Mouse (Mus musculus): ENCODE measurements at regions not wholly inside any gene's neighbourhood (a gene's known extent, or its start where the extent isn't known, plus 50 kb on each side); places are given as distances from the start of the nearest gene placed in this dataset.

DNA sequence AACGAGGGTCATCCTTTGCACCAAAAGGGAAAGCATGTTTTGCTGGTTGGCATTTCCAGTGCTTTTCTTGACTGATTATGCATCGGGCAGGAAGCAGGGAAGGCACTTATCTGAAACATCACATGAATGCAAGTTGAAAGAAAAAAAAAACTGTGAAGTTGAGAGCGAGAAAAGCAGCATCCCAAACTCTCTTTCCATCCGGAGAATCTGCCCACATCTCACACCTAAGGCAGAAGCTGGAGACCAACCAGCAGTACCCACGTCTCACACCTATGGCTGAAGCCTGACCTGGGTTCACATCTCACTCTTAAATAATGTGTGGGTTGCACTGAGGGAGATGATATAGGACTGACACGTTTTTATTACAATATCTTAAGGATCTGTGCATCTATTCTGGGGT, 143.3 kb downstream of the Ackr3 start:
- DNase-seq (ENCODE audit: low spot score) = no peak

- DNase-seq (ENCODE audit: low spot score) = no peak
Observed at GRCm38 (mm10) chr1:90349611-90350010, 145.8 kb downstream of the Ackr3 start.

GRCm38 (mm10) chr1:90353325-90353724, 149.5 kb downstream of the Ackr3 start:
- no peak for DNase-seq (ENCODE audit: low spot score)

GRCm38 (mm10) chr1:90356567-90356966, 152.8 kb downstream of the Ackr3 start:
- DNase-seq (ENCODE audit: low spot score) = no peak

DNA sequence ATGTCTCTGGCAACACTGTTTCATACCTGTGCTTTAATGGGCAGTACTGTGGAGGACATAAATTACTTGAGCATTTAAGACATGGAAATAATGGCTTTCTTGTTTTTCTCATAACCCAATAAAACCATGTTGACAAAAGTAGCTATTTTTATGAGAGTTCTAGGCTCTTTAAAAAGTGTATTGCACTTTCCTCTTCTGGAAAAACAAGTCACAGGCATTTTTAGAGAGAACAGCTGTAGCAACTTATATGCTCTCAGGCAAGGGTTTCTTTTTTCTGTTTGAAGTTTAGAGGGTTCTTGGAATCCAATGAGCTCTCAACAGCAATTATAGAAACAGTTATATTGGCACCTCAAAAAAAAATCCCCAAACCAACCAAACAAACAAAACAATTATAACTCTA, 153.6 kb downstream of the Ackr3 start:
- DNase-seq (ENCODE audit: low spot score) = no peak

DNA sequence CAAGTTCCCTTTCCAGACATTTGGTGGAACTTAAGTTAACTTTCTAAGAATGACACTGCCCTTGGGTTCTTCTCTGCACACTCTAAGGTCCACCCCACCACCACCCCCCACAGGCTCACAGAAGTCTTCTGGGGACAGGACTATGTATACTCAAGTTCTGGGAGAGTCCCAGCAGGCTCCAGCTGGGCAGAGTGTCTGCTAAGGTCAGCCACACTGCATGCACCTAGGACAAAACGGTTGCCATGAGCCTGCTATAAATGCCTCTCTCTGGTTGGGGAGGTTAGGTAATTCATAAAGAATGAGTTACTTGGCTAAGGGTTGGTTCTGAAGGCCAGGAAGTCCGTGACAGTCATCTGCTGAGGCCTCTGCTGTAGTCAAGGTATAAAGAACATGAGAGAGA, 155.2 kb downstream of the Ackr3 start:
- DNase-seq (ENCODE audit: low spot score) = no peak

- no peak for DNase-seq (ENCODE audit: low spot score)
Observed at GRCm38 (mm10) chr1:90360065-90360464, 156.3 kb downstream of the Ackr3 start.

- no peak for DNase-seq (ENCODE audit: low spot score)
Observed at GRCm38 (mm10) chr1:90364444-90364843, 160.7 kb downstream of the Ackr3 start.

DNA sequence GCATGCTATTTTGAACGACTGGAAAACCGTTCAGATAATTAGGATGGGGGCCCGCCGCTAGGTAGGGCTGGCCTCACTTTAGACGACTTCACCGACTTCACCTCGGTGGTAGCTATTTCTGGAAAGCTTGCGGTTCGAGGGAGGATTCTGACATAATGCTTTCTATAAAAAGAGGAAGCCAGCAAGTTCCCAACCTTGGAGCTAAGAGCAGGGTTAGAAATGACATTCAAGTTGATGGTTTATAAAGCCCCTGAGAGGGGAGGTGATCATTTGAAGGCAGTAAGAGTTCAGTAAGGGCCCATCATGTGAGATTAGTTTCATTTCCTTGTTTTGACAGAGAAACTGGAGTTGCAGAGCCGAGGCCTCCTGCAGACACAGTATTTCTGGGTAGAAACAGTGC, 164.8 kb downstream of the Ackr3 start:
- DNase-seq (ENCODE audit: low spot score) = no peak

GRCm38 (mm10) chr1:90369287-90369686, 165.5 kb downstream of the Ackr3 start:
- no peak for DNase-seq (ENCODE audit: low spot score)

GRCm38 (mm10) chr1:90370766-90371165, 167.0 kb downstream of the Ackr3 start:
- no peak for DNase-seq (ENCODE audit: low spot score)

DNA sequence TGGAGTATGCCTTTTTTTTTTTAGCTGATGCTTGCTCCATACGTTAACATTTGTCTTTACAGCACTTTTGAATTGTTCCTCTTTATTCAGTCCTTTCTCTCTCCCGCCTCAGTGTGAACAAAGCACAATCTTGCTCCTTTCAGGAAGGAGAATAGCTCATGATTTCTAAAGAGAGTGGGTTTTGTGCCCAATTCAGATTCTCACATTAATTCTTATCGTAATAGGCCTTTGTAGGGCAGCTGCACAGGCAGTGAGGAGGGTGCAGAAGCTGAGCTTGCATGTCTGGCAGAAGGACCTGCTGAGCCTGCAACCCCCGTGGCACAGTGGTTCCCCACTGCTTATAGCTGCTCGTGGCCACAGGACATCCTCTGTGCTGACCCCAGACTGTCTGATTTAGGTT, 169.2 kb downstream of the Ackr3 start:
- no peak for DNase-seq (ENCODE audit: low spot score)

GRCm38 (mm10) chr1:90374517-90374916, 170.7 kb downstream of the Ackr3 start:
- DNase-seq (ENCODE audit: low spot score) = no peak

DNA sequence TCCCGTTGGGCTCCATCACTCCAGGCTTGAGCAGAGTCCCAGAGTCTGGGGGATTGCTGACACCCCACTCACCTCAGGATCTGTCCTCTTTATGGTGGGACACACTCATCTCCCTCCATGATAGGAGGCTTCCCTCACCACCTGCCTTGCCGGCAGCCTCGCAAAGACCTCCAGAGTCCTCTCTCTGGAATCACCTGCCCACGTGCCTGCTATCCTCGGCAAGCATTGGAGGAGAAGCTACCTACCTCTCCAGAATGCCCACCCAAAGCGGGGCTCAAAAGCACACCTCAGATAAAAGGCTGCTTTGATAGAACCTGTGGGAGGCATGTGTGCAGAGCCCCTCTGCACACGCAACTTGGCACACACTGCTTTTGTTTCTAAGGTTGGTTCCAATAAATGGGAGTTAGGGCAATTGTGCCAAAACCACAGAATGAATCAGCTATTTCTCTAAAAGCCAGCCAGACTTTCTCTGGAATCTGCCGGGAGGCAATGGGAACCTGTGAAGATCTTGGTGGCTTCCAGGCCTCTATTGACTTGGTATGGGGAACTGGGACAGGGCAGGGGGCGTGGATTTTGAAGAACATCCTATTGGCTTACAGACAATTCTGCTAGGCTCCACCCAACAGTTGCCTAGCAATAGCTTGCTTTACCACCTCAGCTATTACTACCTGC, 176.4 kb downstream of the Ackr3 start:
- no peak for DNase-seq (ENCODE audit: low spot score)

DNA sequence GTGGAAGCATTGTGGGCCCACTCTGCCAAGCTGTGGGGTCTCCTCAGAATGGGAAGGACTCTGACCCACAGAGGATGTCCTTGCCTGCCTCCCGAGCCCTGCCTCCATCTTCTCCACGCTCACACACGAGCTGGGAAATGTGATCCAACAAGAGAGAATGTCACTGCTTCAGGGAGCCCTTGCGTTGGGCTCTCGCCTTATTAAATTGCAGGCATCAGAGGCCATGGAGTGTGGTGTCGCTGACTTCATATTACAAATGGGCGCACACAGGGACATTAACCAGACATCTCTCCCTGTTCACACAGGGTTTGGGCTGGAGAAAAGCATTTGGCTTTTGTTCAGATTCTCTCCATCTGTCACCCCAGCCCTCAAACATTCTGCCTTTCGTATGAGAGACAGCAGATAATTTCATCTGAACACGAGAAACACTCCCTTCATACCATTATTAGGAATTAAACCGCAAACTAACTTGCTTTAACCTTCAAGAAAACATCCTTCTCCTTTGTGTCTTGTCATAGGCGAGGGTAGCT, 179.2 kb downstream of the Ackr3 start:
- no peak for DNase-seq (ENCODE audit: low spot score)

DNA sequence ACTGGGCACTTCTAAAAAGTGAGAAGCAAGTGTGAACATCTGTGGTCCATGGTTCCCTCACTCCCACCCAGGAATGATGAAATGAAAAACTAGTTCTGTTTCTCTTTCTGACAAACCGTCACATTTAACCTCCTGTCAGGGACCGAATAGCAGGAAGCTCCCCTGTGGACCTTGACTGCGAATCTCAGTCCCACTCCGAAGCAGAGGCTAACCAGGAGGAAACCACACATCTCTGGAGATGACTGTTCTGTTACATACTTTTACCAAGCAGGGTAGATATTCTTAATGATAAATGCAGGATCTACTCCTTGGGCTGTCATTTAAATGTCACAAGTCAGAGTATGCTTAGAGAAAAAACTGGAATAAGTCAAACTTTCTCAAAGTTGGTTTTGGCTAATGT, 181.2 kb downstream of the Ackr3 start:
- no peak for DNase-seq (ENCODE audit: low spot score)

- no peak for DNase-seq (ENCODE audit: low spot score)
Observed at GRCm38 (mm10) chr1:90386792-90387191, 183.0 kb downstream of the Ackr3 start.

GRCm38 (mm10) chr1:90390422-90390821, 186.6 kb downstream of the Ackr3 start:
- DNase-seq (ENCODE audit: low spot score) = no peak

DNA sequence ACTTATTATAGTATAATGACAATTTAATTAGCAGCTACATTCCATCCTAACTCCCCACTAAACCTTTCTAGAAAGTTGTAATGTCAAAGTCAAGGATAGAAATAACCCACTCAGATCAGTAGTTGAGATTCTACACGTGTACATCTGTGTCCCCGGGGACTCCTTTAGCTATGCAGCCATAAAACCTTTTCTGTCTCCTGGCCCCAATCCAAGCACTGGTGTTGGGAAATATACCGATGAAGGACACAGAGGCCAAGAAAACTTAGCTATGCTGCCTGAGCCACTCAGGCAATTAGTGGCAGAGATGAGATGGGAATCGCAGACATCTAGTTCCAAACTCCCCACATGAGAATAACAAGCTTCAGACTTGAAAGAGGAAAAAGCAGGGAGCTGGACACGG, 190.1 kb downstream of the Ackr3 start:
- DNase-seq (ENCODE audit: low spot score) = no peak

DNA sequence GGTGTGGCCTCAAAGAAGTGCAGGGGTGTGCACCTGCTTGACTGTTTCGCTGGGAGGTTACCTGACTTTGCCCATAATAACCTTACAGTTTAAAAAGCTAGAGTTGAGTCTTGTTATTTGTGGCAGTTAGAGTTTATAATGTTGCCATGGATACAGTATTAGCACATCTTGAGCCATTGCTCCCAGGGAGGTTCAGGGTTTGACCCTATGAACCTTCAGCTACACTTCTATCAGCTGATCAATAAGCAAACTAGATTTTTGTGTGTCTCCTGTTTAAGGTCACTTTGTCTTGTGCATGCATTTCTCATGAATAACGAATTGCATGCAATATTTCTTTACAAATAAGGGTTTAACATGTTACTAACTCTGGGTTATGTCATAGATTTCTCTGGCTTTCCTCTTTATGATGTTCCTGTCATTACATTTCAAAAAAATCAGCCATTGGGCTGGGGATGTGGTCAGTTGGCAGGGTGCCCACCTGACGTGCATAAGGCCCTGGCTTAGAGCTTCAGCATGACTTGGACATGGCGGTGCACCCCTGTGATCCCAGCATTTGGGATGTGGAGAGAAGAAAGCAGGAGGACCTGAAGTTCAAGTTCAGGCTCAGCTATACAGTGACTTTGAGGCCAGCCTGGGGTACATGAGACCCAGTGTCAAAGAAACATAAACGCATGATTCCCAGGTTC, 191.7 kb downstream of the Ackr3 start:
- no peak for DNase-seq (ENCODE audit: low spot score)

DNA sequence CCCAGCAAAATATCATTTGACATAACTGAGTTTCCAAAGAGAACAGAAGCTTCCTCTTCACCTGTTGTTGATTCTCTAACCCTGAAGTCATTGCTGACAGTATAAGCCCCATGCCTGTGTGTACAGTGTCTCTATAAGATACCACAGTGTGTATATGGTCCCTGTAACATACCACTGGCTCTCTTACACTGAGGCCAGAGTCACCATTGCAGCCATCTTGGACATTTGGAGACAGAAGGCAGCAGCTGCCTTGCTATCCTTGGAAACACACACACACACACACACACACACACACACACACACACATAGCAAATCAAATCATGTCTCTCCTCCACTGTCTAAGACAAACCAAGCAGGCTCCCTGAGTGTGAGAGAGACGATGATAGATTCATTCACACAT, 192.9 kb downstream of the Ackr3 start:
- no peak for DNase-seq (ENCODE audit: low spot score)

- no peak for DNase-seq (ENCODE audit: low spot score)
Observed at GRCm38 (mm10) chr1:90397355-90397754, 193.6 kb downstream of the Ackr3 start.

DNA sequence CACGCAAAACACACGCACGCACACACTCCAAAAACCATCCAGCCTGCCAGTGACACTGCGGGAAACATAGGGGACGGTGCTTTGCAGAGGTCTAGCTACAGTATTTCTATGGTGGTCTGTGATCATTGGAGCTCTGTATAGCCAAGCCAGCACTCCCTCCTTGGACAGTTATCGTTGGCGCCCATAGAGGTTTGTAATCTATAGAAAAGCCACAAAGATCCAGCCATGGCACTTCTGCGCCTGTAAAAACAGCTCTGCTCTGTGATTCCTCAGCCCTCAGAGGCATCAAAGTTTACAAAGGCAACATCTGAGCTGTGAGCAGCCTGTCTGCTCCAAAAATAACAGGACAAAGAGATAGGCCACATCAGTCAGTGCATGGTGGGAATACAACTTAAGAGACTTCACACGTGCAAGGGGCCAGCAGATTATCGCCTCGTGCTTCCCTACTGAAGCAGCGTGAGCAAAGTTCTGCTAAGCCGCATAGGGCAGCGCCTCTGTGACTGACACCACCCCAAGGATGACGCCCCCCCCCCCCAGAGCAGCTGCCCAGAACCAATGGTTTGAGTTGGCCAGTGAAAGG, 194.7 kb downstream of the Ackr3 start:
- no peak for DNase-seq (ENCODE audit: low spot score)

Data from testis, postnatal 10 days (tissue).